Mouse (Mus musculus): ENCODE data around the gene Frmd4b. TPM values are rescaled to one million over a fixed set of nuclear protein-coding genes. Genes with fewer than 3 reads are reported as not detected.

The Frmd4b gene
- polyA plus RNA-seq, 1 experiment from 2014 or later: 12.1 TPM

DNA sequence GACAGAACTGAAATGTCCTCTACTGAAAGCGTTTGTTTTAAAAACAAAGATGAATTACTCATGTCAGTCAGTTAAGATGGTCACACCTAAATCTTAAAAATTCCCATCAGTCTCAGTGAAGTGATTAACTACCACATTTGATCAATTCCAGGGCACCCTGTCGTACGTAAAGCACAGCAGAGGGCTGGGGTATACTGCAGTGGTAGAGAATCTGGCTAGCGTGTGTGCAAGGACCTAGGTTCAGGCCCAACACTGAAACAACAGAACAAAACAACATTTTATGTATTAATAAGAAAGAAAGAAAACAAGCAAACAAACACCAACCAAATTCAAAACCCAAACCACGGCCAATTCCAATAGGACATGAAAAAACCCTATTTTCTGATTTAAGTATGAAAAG, 331.0 kb downstream of the Frmd4b start:
- Histone ChIP-seq H3K27me3 (no peaks in the 10 kb centered on the region), H3K9me3 (replicated peaks) (no peaks in the 10 kb centered on the region), H3K9ac (no peak overlapping the region), H3K4me3 (no peak overlapping the region), H3K36me3 (peaks cover 8% of the 10 kb centered on the region; the same call in 1 of the 2 replicates), H3K4me2 (no peak overlapping the region), H3K4me1 (replicated peaks) (peaks cover 12% of the 10 kb centered on the region), H3K27ac (no peak overlapping the region)
- no peak for ATAC-seq (replicated peaks; ENCODE audit: insufficient number of reproducible peaks, insufficient read depth, low FRiP score, low read depth)
- WGBS: 90% methylated on average over 5 of the region's 5 CpGs

DNA sequence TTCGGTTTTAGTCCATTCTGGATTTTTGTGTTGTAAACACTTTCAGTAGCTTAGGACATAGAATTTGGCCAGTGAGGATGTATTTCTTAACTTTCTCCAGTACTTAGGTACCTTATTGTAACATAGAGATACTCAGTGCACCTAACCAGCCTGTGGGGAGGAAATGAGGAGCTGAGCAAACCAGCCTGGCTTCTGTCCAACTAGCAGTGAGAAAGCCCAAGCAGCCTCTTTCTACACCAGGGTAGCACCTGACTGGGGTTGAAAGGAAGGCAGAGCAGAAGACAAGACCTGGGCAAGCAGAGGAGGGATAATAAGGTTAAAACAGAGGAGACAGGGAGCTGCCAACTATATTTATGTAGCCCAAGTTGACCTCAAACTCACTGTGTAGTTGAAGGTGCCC, 333.7 kb downstream of the Frmd4b start:
- ATAC-seq (replicated peaks; ENCODE audit: insufficient number of reproducible peaks, insufficient read depth, low FRiP score, low read depth): no peak
- WGBS: 90% methylated on average over 1 of the region's 1 CpGs
- no peak overlapping the region for H3K4me3 ChIP-seq
- no peaks in the 10 kb centered on the region for H3K9me3 ChIP-seq (replicated peaks)
- peaks cover 8% of the 10 kb centered on the region for H3K4me1 ChIP-seq (replicated peaks)
- no peak overlapping the region for H3K9ac ChIP-seq
- H3K4me2 ChIP-seq: no peak overlapping the region
- H3K27me3 ChIP-seq: no peaks in the 10 kb centered on the region
- peaks cover 8% of the 10 kb centered on the region; the same call in 1 of the 2 replicates for H3K36me3 ChIP-seq
- no peak overlapping the region for H3K27ac ChIP-seq

DNA sequence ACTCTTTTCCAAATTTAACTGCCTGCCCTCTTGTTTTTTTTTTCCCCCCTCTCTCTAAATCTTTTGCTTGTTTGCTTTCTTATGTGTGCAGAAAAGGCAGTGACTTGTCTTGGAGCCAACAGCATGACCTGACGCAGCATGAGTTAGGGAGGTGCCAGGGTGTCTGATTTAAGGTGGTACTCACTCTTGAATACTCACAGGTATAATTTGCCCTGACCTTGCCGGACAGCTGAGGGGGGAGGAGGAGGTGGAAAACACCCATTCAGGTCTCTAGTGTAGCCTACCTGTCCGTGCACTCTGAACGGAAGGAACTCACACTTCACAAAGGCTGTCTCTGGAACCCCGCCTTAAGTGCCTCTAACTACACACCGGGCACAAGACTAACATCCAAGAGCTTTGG, 338.5 kb downstream of the Frmd4b start:
- H3K4me1 ChIP-seq (replicated peaks): peaks cover 24% of the 10 kb centered on the region
- H3K9ac ChIP-seq: no peak overlapping the region
- ATAC-seq (replicated peaks; ENCODE audit: insufficient number of reproducible peaks, insufficient read depth, low FRiP score, low read depth): no peak
- 56% methylated on average over 6 of the region's 6 CpGs for WGBS
- no peaks in the 10 kb centered on the region for H3K36me3 ChIP-seq
- no peaks in the 10 kb centered on the region for H3K27me3 ChIP-seq
- no peak overlapping the region for H3K4me3 ChIP-seq
- no peaks in the 10 kb centered on the region for H3K9me3 ChIP-seq (replicated peaks)
- no peak overlapping the region for H3K4me2 ChIP-seq
- H3K27ac ChIP-seq: no peak overlapping the region

- Histone ChIP-seq H3K4me3 (peak overlapping the region; percentile 41), H3K4me1 (replicated peaks) (peaks cover 23% of the 10 kb centered on the region), H3K27ac (peak overlapping the region; percentile 60), H3K9ac (peak overlapping the region; percentile 48), H3K9me3 (replicated peaks) (no peaks in the 10 kb centered on the region), H3K27me3 (no peaks in the 10 kb centered on the region), H3K4me2 (peak overlapping the region; percentile 75), H3K36me3 (no peaks in the 10 kb centered on the region)
- ATAC-seq (replicated peaks; ENCODE audit: insufficient number of reproducible peaks, insufficient read depth, low FRiP score, low read depth): peak; percentile 71
- WGBS: 5% methylated on average over 19 of the region's 19 CpGs
These were observed 339.1 kb downstream of the Frmd4b start for GRCm38 (mm10) chr6:97278014-97278787.

GRCm38 (mm10) chr6:97276890-97277497, 340.3 kb downstream of the Frmd4b start:
- no peaks in the 10 kb centered on the region for H3K9me3 ChIP-seq (replicated peaks)
- H3K4me3 ChIP-seq: no peak overlapping the region
- no peak overlapping the region for H3K27ac ChIP-seq
- peaks cover 26% of the 10 kb centered on the region for H3K4me1 ChIP-seq (replicated peaks)
- ATAC-seq (replicated peaks; ENCODE audit: insufficient number of reproducible peaks, insufficient read depth, low FRiP score, low read depth): no peak
- H3K27me3 ChIP-seq: no peaks in the 10 kb centered on the region
- no peak overlapping the region for H3K4me2 ChIP-seq
- 52% methylated on average over 5 of the region's 5 CpGs for WGBS
- H3K9ac ChIP-seq: no peak overlapping the region
- no peaks in the 10 kb centered on the region for H3K36me3 ChIP-seq

- no peak overlapping the region for H3K9ac ChIP-seq
- peaks cover 26% of the 10 kb centered on the region for H3K4me1 ChIP-seq (replicated peaks)
- 39% methylated on average over 4 of the region's 4 CpGs for WGBS
These were observed 341.0 kb downstream of the Frmd4b start for GRCm38 (mm10) chr6:97276366-97276765.

GRCm38 (mm10) chr6:97275760-97276159, 341.6 kb downstream of the Frmd4b start:
- Histone ChIP-seq H3K4me2 (no peak overlapping the region), H3K36me3 (no peaks in the 10 kb centered on the region), H3K27ac (no peak overlapping the region), H3K4me1 (replicated peaks) (peaks cover 26% of the 10 kb centered on the region), H3K27me3 (no peaks in the 10 kb centered on the region), H3K4me3 (no peak overlapping the region), H3K9me3 (replicated peaks) (no peaks in the 10 kb centered on the region), H3K9ac (no peak overlapping the region)
- ATAC-seq (replicated peaks; ENCODE audit: insufficient number of reproducible peaks, insufficient read depth, low FRiP score, low read depth): no peak
- 54% methylated on average over 4 of the region's 4 CpGs for WGBS

More at GRCm38 (mm10) chr6:97276366-97276765, 341.0 kb downstream of the Frmd4b start:
- no peaks in the 10 kb centered on the region for H3K36me3 ChIP-seq
- no peaks in the 10 kb centered on the region for H3K27me3 ChIP-seq
- no peaks in the 10 kb centered on the region for H3K9me3 ChIP-seq (replicated peaks)
- no peak overlapping the region for H3K4me3 ChIP-seq
- no peak overlapping the region for H3K27ac ChIP-seq
- H3K4me2 ChIP-seq: no peak overlapping the region
- ATAC-seq (replicated peaks; ENCODE audit: insufficient number of reproducible peaks, insufficient read depth, low FRiP score, low read depth): no peak

- no peak overlapping the region for H3K27ac ChIP-seq
- H3K9me3 ChIP-seq (replicated peaks): no peaks in the 10 kb centered on the region
- no peaks in the 10 kb centered on the region for H3K27me3 ChIP-seq
- H3K4me2 ChIP-seq: no peak overlapping the region
- no peaks in the 10 kb centered on the region for H3K36me3 ChIP-seq
- ATAC-seq (replicated peaks; ENCODE audit: insufficient number of reproducible peaks, insufficient read depth, low FRiP score, low read depth): no peak
- H3K4me1 ChIP-seq (replicated peaks): peaks cover 22% of the 10 kb centered on the region
- WGBS: 72% methylated on average over 3 of the region's 3 CpGs
- H3K9ac ChIP-seq: no peak overlapping the region
- no peak overlapping the region for H3K4me3 ChIP-seq
These were observed 343.6 kb downstream of the Frmd4b start for GRCm38 (mm10) chr6:97273777-97274176.

DNA sequence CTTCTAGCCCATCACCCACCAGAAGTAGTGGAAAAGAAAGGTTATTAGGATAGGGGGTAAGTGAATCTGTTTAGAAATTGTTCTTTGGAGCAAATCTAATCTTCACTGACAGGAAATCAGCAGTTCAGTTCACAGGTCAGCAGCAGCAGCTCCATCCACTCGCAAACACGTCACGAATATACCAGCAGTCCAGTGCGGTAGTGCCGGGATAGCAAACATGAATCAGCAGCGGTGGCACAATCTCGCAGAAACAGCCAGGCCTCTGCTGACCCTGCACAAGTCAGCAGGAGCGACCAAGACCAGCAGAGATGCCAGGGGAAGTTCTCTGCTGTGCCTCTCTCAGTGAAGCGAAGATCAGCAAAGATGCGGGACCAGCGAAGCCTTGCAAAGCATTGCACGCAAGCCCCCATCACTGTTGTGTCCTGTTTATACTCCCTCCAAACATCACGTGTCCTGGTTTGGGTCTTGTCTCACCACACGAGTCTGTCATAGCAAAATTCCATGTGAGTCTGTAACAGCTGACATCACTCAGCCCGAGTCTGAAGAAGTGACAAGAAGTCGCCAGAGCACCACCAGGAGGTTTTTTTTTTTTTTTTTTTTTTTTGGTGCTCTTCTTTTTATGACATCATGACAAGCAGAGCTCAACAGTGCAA, 344.2 kb downstream of the Frmd4b start:
- Histone ChIP-seq H3K9ac (no peak overlapping the region), H3K36me3 (no peaks in the 10 kb centered on the region), H3K4me3 (no peak overlapping the region), H3K27me3 (no peaks in the 10 kb centered on the region), H3K4me2 (no peak overlapping the region), H3K27ac (no peak overlapping the region), H3K4me1 (replicated peaks) (peaks cover 16% of the 10 kb centered on the region), H3K9me3 (replicated peaks) (no peaks in the 10 kb centered on the region)
- ATAC-seq (replicated peaks; ENCODE audit: insufficient number of reproducible peaks, insufficient read depth, low FRiP score, low read depth): no peak
- WGBS: 59% methylated on average over 16 of the region's 16 CpGs

DNA sequence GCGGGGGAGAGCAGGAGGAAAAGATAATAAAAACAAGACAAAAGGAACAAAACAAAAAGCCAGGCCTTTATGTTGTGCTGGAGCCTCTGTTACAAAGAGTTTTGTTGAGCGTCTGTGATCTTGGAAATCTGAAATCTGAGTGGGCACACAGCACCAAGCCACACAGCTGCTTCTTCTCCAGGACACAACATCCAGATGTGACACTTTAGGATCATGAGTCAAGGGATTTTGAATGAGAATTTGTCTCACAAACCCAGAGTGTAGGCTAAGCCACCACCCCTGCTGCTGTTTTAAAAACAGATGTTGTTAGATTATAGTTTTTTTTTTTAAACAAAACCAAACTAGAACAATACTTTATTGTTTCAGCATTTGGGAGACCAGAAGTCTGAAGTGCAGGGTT, 345.0 kb downstream of the Frmd4b start:
- H3K27me3 ChIP-seq: no peaks in the 10 kb centered on the region
- no peak overlapping the region for H3K27ac ChIP-seq
- no peak overlapping the region for H3K9ac ChIP-seq
- no peak overlapping the region for H3K4me3 ChIP-seq
- H3K36me3 ChIP-seq: no peaks in the 10 kb centered on the region
- WGBS: 71% methylated on average over 2 of the region's 2 CpGs
- H3K9me3 ChIP-seq (replicated peaks): no peaks in the 10 kb centered on the region
- H3K4me2 ChIP-seq: no peak overlapping the region
- no peak for ATAC-seq (replicated peaks; ENCODE audit: insufficient number of reproducible peaks, insufficient read depth, low FRiP score, low read depth)
- H3K4me1 ChIP-seq (replicated peaks): peaks cover 11% of the 10 kb centered on the region

DNA sequence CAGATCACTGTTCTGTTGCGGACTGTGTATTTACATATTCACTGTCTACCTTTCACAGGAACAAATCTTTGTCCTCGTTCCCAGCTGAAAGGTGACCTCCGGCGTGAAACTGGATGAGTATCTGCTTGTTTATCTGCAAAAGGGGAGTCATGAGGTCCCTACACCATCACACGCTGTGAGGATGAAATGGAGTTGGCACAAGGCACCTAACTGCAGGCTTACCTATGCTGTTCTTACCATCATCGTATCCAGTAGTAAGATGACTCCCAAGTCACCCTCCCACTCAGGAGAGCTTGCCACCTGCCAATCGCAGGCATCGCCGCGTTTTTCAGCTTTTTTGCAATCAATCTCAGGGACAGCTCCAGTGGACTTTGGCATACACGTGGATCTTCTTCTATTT, 347.7 kb downstream of the Frmd4b start:
- no peak overlapping the region for H3K4me2 ChIP-seq
- H3K4me3 ChIP-seq: no peak overlapping the region
- 78% methylated on average over 11 of the region's 11 CpGs for WGBS
- no peaks in the 10 kb centered on the region for H3K27me3 ChIP-seq
- no peak overlapping the region for H3K9ac ChIP-seq
- no peaks in the 10 kb centered on the region for H3K36me3 ChIP-seq
- H3K9me3 ChIP-seq (replicated peaks): no peaks in the 10 kb centered on the region
- ATAC-seq (replicated peaks; ENCODE audit: insufficient number of reproducible peaks, insufficient read depth, low FRiP score, low read depth): no peak
- H3K4me1 ChIP-seq (replicated peaks): peaks cover 8% of the 10 kb centered on the region
- no peak overlapping the region for H3K27ac ChIP-seq
